Mouse (Mus musculus): ENCODE measurements around the gene Ccdc57.

Ccdc57 gene

GRCm38 (mm10) chr11:120932564-120933398 lies at the start of gene Ccdc57:
Gene Ccdc57 (minus strand): TSS chr11:120932872.
- WGBS = 8% methylated on average over 44 of the region's 44 CpGs

- 48% methylated on average over 4 of the region's 4 CpGs for WGBS
Observed at GRCm38 (mm10) chr11:120981661-120982060, 49.0 kb upstream of the Ccdc57 start.

- 59% methylated on average over 9 of the region's 9 CpGs for WGBS
Observed at GRCm38 (mm10) chr11:120980427-120981035, 47.9 kb upstream of the Ccdc57 start.

- WGBS = 74% methylated on average over 8 of the region's 8 CpGs
Observed at GRCm38 (mm10) chr11:120979711-120980426, 47.2 kb upstream of the Ccdc57 start.

GRCm38 (mm10) chr11:120973318-120973717 lies 40.6 kb upstream of the Ccdc57 start:
- 35% methylated on average over 6 of the region's 6 CpGs for WGBS

- WGBS = 86% methylated on average over 5 of the region's 5 CpGs
Observed at GRCm38 (mm10) chr11:120971237-120971636, 38.6 kb upstream of the Ccdc57 start.

- WGBS = 92% methylated on average over 5 of the region's 5 CpGs
Observed at GRCm38 (mm10) chr11:120969742-120970141, 37.1 kb upstream of the Ccdc57 start.

GRCm38 (mm10) chr11:120965587-120965986 lies 32.9 kb upstream of the Ccdc57 start:
- 82% methylated on average over 4 of the region's 4 CpGs for WGBS

GRCm38 (mm10) chr11:120964195-120965157 lies 31.8 kb upstream of the Ccdc57 start:
- WGBS = 48% methylated on average over 10 of the region's 10 CpGs

- 82% methylated on average over 7 of the region's 7 CpGs for WGBS
Observed at GRCm38 (mm10) chr11:120962909-120963308, 30.2 kb upstream of the Ccdc57 start.

GRCm38 (mm10) chr11:120962050-120962771 lies 29.5 kb upstream of the Ccdc57 start:
- 87% methylated on average over 13 of the region's 13 CpGs for WGBS

- WGBS = 85% methylated on average over 7 of the region's 7 CpGs
Observed at GRCm38 (mm10) chr11:120961594-120961993, 28.9 kb upstream of the Ccdc57 start.

- WGBS = 67% methylated on average over 1 of the region's 1 CpGs
Observed at GRCm38 (mm10) chr11:120960248-120960647, 27.6 kb upstream of the Ccdc57 start.

- 60% methylated on average over 3 of the region's 3 CpGs for WGBS
Observed at GRCm38 (mm10) chr11:120959564-120959963, 26.9 kb upstream of the Ccdc57 start.

- WGBS = 88% methylated on average over 18 of the region's 18 CpGs
Observed at GRCm38 (mm10) chr11:120959066-120959465, 26.4 kb upstream of the Ccdc57 start.

GRCm38 (mm10) chr11:120957731-120958257 lies 25.1 kb upstream of the Ccdc57 start:
- 62% methylated on average over 15 of the region's 15 CpGs for WGBS

- WGBS = 79% methylated on average over 8 of the region's 8 CpGs
Observed at GRCm38 (mm10) chr11:120957052-120957451, 24.4 kb upstream of the Ccdc57 start.

GRCm38 (mm10) chr11:120955701-120956100 lies 23.0 kb upstream of the Ccdc57 start:
- 89% methylated on average over 8 of the region's 8 CpGs for WGBS

GRCm38 (mm10) chr11:120954936-120955335 lies 22.3 kb upstream of the Ccdc57 start:
- 78% methylated on average over 5 of the region's 5 CpGs for WGBS
